Mouse (Mus musculus) G1E (cell line): ENCODE results near the gene Sorcs3.

Source experiments
- CTCF ChIP-seq: IDR thresholded peaks from 2 replicates; pipeline ENCODE4 v1.5.1; 2012; ENCODE audit warnings: low read depth, low read length, inconsistent platforms, mixed read lengths
- GATA1 ChIP-seq: IDR thresholded peaks from 2 replicates; pipeline ENCODE4 v1.6.1; 2012; ENCODE audit warnings: borderline replicate concordance, low read length, inconsistent platforms, mixed read lengths
- GATA2 ChIP-seq: IDR thresholded peaks from 2 replicates; pipeline ENCODE4 v1.6.1; 2012; ENCODE audit warnings: low read depth, low read length, inconsistent platforms, borderline replicate concordance
- POLR2AphosphoS5 ChIP-seq: IDR thresholded peaks from 2 replicates; pipeline ENCODE4 v1.6.1; 2012; ENCODE audit warnings: low read depth, low read length, inconsistent platforms; ENCODE audit not compliant: insufficient replicate concordance
- TAL1 ChIP-seq: conservative IDR thresholded peaks from 2 replicates; pipeline ENCODE4 v1.6.1; 2012; ENCODE audit warnings: low read depth, low read length, inconsistent platforms, mixed read lengths

DNA sequence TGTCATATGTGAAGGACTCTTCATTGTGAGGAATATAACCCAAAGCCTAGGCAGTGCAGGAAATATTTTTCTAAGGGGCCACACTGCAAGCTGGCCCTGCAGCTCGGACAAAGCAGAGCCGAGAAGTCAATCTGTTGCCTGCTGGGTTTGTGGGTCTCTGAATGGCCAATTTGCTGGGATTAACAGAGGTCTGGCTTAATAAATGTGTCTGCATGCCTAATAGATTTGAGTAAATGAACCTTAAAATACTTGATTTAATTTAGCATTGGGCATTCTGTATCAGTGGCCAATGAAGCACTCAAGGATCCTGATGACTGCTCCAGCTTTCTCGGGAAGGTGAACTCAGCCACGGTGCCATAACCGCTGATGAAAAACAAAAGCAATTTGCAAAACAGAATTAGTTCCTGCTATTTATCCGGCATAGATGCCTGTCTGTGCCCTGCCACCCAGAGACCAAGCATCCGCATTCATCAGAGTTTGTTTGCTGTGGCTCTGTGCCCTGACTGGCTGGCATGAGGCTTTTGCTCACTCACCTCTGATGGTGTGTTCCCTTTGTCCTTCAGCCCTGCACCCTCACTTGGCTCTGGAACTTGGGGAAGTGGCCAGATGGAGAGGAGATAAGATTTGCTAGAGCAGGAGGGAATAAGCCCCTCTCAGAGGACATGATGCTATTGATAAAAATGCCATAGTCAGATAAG is 576.3 kb downstream of the Sorcs3 start:
- TF ChIP-seq GATA1 (no peak), CTCF (no peak), TAL1 (no peak), POLR2AphosphoS5 (no peak), GATA2 (no peak)
